Mouse (Mus musculus) ovary, adult 18-20 months (tissue): ENCODE data around the gene Pla2g4b.
A peak's percentile ranks its signal among the peaks of the same experiment; 100 is the strongest.

Experiments used
- DNase-seq: peaks from one replicate; pipeline ENCODE4 v3.0.0; 2022; ENCODE audit warnings: low spot score, mixed read lengths

Gene Pla2g4b

GRCm38 (mm10) chr2:120032726-120033467, at the start of gene Pla2g4b:
Pla2g4b (plus strand) TSS chr2:120033417.
- DNase-seq: no peak

- DNase-seq: no peak
Measured at GRCm38 (mm10) chr2:119985871-119986270, 47.3 kb upstream of the Pla2g4b start.

GRCm38 (mm10) chr2:119986369-119986768, 46.8 kb upstream of the Pla2g4b start:
- DNase-seq: no peak

- no peak for DNase-seq
Measured at GRCm38 (mm10) chr2:119987441-119987840, 45.8 kb upstream of the Pla2g4b start.

- no peak for DNase-seq
Measured at GRCm38 (mm10) chr2:119988952-119989351, 44.3 kb upstream of the Pla2g4b start.

GRCm38 (mm10) chr2:119990881-119991280, 42.3 kb upstream of the Pla2g4b start:
- no peak for DNase-seq

GRCm38 (mm10) chr2:119992349-119992748, 40.9 kb upstream of the Pla2g4b start:
- DNase-seq: no peak

- no peak for DNase-seq
Measured at GRCm38 (mm10) chr2:119993515-119993914, 39.7 kb upstream of the Pla2g4b start.

GRCm38 (mm10) chr2:119994839-119995238, 38.4 kb upstream of the Pla2g4b start:
- peak; percentile 68 for DNase-seq

- DNase-seq: peak; percentile 37
Measured at GRCm38 (mm10) chr2:119995391-119996281, 37.6 kb upstream of the Pla2g4b start.

GRCm38 (mm10) chr2:119997354-119997753, 35.9 kb upstream of the Pla2g4b start:
- DNase-seq: no peak

- no peak for DNase-seq
Measured at GRCm38 (mm10) chr2:119999731-120000130, 33.5 kb upstream of the Pla2g4b start.

- DNase-seq: no peak
Measured at GRCm38 (mm10) chr2:120000882-120001584, 32.2 kb upstream of the Pla2g4b start.

- no peak for DNase-seq
Measured at GRCm38 (mm10) chr2:120001956-120002355, 31.3 kb upstream of the Pla2g4b start.

GRCm38 (mm10) chr2:120003970-120004369, 29.2 kb upstream of the Pla2g4b start:
- no peak for DNase-seq

GRCm38 (mm10) chr2:120006696-120007095, 26.5 kb upstream of the Pla2g4b start:
- no peak for DNase-seq

GRCm38 (mm10) chr2:120007680-120008210, 25.5 kb upstream of the Pla2g4b start:
- no peak for DNase-seq

- no peak for DNase-seq
Measured at GRCm38 (mm10) chr2:120008672-120009071, 24.5 kb upstream of the Pla2g4b start.

GRCm38 (mm10) chr2:120011462-120012200, 21.6 kb upstream of the Pla2g4b start:
- DNase-seq: no peak

- DNase-seq: peak; percentile 77
Measured at GRCm38 (mm10) chr2:120012924-120013323, 20.3 kb upstream of the Pla2g4b start.

GRCm38 (mm10) chr2:120013831-120014486, 19.3 kb upstream of the Pla2g4b start:
- DNase-seq: no peak
